Mouse (Mus musculus): ENCODE data around the gene Ankrd45.
"Not testable (repeated sequence)": the region's sequence is repeated elsewhere in the genome, so short reads cannot be mapped to it uniquely, and the experiment has no call there.

Ankrd45 gene

GRCm38 (mm10) chr1:161183677-161184076, 41.2 kb downstream of the Ankrd45 start:
- no peak for DNase-seq (ENCODE audit: low spot score in 2 of 2)

- no peak for DNase-seq (ENCODE audit: low spot score in 2 of 2)
Observed at GRCm38 (mm10) chr1:161185431-161185830, 42.9 kb downstream of the Ankrd45 start.

GRCm38 (mm10) chr1:161190253-161190910, 47.9 kb downstream of the Ankrd45 start:
- DNase-seq (ENCODE audit: low spot score in 2 of 2) = no peak

DNA sequence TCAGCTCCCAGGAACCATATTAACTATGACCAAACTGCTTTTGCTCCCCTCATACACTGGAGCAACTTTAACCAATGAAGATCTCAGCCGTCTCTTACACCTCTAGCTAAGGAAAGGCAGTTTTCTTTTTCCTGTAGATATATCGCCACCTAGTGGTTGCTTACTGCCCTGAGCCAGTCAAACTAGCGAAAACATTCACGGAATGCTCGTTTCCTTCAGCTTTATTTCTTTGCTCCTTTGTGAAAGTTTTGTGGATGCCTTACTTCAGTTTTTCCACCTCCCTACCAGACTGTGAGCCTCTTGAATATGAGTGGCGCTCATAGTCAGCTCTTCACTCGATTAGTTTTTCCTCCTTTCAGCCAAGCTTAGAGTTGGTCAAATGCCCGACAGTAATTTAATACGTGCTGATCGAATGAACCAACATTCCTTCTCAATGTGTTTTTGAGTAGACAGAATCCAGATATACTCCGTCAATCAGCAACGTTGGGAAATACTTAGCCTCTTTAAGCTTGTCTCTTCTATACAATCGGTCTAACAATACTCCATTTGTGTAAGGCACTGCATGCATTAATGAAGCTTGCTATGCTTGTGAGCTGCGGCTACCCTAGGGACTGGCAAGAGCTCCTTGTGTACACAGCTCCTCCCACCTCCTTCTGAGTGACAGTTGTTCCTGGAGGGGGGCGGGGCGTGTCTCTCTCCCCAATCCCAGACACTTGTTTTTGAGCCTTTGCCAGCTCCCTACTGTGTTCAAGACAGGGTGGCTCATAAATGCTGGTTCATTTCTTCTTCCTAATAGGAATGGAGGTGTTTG, 53.3 kb downstream of the Ankrd45 start:
- peak; percentile 52 for DNase-seq (ENCODE audit: low spot score in 2 of 2)

- not testable (repeated sequence) for DNase-seq (ENCODE audit: low spot score in 2 of 2)
Observed at GRCm38 (mm10) chr1:161196364-161196763, 53.9 kb downstream of the Ankrd45 start.

DNA sequence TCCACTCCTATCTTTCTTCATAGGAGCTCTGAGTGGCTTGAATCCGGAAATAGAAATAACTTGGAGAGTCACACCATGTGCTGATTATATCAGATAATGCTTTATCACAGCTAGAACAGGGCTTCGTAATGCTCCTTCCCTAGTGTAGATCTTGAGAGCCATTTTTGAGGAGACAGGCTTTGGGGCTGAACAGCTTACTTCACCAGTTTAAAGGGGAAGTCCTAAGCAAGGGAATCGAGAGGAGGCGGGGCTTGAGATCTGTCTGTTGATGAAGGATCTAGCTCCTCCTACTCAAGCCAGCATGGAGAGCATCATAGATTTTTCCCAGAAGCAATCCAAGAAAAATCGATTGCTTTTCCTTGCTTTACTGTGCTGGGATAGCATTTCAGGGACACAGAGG, 57.4 kb downstream of the Ankrd45 start:
- DNase-seq (ENCODE audit: low spot score in 2 of 2) = no peak

- no peak for DNase-seq (ENCODE audit: low spot score in 2 of 2)
Observed at GRCm38 (mm10) chr1:161214465-161214864, 72.0 kb downstream of the Ankrd45 start.

- DNase-seq (ENCODE audit: low spot score in 2 of 2) = peak in 1 of 2 experiments; percentile 3
Observed at GRCm38 (mm10) chr1:161219816-161220215, 77.3 kb downstream of the Ankrd45 start.

Measured in right cerebral cortex, postnatal 36 days (tissue).